Mouse (Mus musculus): Measurements from ENCODE around the gene 1700020D05Rik. TPM values are rescaled to one million over a fixed set of nuclear protein-coding genes. Genes with fewer than 3 reads are reported as not detected.

1700020D05Rik gene
- not detected in 2 replicates for polyA plus RNA-seq (2015; fragmentation: Nextera tagmentation; extraction: Ambion mirVana)

DNA sequence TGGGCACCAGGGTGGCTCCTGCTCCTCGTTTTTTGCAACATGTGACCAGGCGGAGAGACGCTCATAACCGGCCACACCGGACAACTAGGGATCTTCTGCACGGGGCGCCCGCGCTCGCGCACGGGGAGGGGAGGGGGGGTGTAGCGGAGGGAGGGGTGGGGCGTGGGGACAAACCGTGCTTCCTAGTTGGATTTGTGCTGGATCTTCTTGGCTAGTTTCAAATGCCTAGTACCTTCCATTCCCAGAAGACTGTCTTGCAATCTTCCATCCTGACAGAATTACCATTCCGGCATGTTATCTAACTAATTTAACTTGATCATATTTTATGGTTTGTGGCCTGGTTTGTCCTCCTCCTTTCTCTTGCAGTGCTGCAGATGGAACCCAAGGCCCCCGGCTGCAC is at the start of gene 1700020D05Rik:
Gene 1700020D05Rik (minus strand): TSS at position 101 of the 400 bp plus-strand sequence.

DNA sequence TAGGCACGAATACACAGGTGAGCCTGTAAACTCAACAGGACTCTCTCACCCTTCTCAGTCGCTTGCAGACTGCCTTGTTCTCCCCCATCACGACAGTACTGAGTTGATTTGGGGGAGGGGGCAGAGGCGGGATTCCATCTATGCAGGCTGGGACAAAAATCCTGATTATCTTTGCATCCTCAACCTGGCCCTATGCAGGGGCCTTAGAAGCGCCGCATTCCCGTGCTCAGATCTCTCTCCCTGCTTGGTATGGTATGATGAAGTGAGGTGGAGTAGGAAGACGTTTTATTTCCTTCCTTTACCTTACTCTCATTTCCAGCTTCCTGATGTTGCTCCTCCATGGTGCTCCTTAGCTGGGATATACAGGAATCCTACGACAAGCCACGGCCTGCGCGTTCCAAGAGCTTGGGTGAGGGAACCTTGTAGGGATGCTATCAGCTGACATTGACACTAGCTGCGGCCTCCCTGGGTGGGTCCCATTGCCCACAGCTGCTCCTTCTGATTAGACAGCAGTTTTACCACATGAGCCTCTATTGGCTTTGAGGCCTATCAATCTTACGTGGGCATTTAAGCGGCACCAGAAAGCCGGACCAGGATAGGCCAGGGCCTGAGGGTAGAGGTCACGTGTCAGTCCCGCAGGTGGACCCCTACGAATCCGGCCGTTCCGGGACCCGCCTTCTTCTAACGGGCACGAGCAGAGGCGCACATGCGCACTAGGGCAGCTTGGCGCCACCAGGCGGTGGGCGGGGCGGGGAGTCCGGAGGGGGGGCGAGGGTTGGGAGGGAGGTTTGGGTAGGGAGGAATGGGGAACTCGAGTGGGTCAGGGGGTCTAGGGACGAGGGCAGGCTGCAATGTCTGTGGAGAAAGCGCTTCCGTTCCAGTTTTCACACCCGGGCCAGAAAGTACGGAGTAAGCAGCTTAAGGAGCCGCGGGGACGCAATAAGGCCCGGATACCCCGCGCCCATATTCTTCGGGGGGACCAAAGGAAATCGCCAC is 6.7 kb upstream of the 1700020D05Rik start, which contains the start of gene Snx32:
Gene Snx32 (minus strand): TSS at position 508 of the 996 bp plus-strand sequence.

DNA sequence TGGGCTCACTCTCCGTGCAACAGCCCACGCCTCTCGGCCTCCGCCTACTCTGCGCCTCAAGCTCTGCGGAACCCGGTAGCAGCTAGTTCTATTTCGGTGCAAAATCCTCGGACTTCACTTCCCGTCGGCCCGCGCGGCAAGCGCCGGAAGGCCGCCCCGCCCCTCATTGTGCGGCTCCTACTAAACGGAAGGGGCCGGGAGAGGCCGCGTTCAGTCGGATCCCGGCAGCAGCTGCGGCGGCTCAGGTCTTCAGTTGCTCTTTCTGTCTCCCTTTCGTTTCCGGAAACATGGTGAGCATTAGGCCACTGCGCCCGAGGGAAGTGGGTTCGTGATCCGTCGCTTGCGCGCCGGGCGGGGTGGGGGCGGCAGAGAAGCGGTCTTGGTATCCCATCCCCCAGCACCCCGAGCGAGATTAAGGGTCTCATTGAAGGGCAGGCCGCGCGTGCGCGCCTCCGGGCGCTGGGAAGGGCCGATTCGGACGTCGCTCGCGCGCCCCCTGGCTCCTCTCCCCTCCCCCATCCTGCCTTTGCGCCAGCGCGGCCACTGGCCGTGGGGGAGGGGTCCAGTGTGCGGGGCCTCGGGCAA is 13.2 kb downstream of the 1700020D05Rik start, which contains the start of gene Cfl1:
Gene Cfl1 (plus strand): TSS at position 143 of the 585 bp plus-strand sequence.

DNA sequence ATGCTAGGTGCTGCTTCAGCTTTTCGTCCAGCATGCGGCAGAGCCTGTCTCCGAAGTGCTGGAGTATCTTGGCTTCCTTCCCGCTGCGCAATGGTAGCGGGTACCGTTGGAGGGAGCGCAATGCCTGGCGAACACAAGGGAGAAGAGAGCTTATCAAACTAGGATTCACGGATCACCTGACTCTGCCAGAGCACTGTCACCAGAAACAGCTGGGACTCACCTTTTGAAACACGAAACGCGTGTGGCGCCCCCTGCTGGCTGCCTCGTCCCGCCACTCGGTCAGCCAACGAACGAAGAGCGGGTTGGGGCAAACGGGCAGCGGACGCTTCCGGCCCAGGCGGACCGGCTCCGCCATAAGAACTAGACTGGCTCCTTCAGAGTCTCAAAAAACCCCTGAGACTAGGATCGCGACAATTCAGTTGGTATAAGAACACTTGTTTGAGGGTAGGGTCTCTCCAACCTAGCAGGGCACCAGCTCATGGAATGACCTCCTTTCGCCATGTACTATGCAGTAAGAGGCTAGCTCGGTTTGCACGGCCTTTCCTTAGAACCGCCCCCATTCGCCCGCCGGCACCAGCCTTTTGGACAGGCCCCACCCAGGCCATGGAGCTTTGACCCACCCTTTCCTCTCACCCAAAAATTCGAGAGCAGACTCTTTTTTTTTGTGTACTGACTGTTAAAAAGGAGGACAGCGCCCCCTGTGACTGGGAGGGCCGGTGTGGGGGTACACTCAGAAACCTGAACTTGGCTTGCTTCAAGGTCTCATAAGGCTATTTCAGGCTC is 15.6 kb downstream of the 1700020D05Rik start, which contains the start of gene Mus81:
Gene Mus81 (minus strand): TSS at position 635 of the 783 bp plus-strand sequence.

DNA sequence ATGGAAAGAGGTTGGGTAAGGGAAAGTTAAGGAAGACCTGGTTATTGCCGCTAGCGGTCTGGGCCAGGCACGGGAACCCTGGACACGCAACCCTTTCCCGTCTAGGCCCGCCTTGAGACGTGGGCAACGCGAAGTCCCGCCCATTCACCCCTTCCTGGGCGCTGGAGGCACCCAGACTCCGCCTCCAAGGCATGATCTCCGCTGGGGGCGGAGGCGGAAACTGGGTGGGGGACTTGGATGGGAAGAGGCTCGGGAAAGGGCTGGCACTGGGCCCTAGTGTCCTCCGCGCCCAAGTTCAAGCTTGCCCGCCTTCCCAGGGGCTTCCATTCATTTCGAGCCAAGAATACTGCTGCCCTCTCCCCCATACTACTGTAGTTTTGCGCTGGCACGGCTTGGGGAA is 29.9 kb downstream of the 1700020D05Rik start, which contains the start of gene Efemp2:
Gene Efemp2 (plus strand): TSS at position 235 of the 400 bp plus-strand sequence.

DNA sequence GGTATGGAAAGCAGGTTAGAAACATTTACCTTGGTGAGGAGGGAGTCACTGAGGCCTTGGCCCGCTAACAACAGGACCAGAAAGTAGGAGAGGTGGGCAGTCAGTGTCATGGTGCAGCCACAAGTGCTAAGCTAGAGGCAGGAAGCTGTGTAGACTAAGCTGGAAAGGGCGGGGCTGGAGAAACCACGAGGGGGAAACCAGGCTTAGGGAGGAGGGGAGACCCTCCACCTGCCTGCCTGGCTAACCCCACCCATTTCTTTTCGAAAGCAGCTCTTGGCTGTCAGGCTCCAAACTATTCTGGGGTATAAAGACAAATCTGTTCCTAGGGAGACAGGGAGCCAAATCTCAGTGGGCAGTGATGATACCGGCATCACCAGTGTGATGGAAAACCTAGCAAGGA is 35.2 kb downstream of the 1700020D05Rik start, which contains the start of gene Ctsw:
Gene Ctsw (minus strand): TSS at position 134 of the 400 bp plus-strand sequence.

DNA sequence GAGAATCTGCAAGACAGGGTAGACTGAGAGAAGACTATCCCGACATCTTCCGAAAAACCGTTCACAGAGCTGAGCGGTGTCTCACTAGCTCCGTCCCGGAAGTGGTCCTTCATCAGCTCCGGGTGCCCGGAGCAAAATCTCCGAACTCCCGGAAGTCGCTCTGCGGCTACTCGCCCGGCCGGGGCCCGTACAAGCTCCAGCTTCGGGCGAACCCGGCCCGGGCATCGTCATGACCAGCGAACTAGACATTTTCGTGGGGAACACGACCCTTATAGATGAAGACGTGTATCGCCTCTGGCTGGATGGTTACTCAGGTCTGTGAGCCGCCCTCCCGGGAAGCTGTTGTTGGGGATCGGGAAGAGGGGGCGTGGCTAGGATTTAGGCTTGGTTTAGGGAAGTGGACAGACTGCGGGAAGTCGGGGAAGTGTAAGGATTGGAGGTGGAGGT is 43.1 kb downstream of the 1700020D05Rik start, which contains the start of gene Fibp:
Gene Fibp (plus strand): TSS at position 151 of the 447 bp plus-strand sequence.

DNA sequence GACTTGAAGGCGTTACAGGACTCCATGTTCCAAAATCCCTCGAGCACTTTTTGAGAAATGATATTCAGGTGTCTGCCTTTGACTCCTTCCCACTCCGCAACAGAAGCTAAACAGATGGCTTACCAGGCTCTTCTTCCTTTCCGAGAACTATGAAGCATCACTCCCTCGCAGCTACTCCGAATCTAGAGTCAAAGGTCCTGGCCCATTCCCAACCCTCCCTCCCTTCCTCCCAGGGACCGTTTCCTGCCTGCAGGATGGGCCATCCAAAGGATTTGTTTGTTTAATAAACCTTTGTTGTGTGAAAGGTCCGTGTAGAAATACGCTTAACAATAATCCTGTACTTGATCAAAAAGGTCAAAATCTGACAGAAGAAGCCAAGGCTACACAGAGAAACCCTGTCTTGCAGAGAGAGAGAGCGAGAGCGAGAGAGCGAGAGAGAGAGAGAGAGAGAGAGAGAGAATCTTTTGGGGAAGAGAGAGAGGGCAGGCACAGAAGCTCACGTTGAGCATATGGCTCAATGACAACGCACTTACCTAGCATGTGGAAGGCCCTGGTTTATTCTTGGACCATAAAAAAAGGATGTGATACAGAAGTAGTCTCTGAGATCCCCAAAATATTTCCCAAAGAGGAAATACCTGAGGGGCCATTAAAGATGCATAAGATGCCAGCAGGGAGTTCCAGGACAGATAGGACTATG is 45.7 kb downstream of the 1700020D05Rik start, which contains the start of gene Ccdc85b:
Gene Ccdc85b (minus strand): TSS at position 149 of the 697 bp plus-strand sequence.

Other genes with a start within 250 kb of the 1700020D05Rik start
- gene Pacs1, start 230.7 kb downstream of the 1700020D05Rik start, polyA plus RNA-seq (2015; fragmentation: Nextera tagmentation; extraction: Ambion mirVana) = 13.0 and 16.0 TPM in 2 replicates
- 149 and 197 TPM in 2 replicates for gene Sf3b2, start 208.3 kb downstream of the 1700020D05Rik start, polyA plus RNA-seq (2015; fragmentation: Nextera tagmentation; extraction: Ambion mirVana)
- gene Gal3st3, start 205.5 kb downstream of the 1700020D05Rik start, polyA plus RNA-seq (2015; fragmentation: Nextera tagmentation; extraction: Ambion mirVana) = 0.55 and 1.7 TPM in 2 replicates
- not detected in 2 replicates for gene Catsper1, start 168.0 kb downstream of the 1700020D05Rik start, polyA plus RNA-seq (2015; fragmentation: Nextera tagmentation; extraction: Ambion mirVana)
- 3.2 and 5.0 TPM in 2 replicates for gene Cst6, start 154.2 kb downstream of the 1700020D05Rik start, polyA plus RNA-seq (2015; fragmentation: Nextera tagmentation; extraction: Ambion mirVana)
- gene Eif1ad, start 137.0 kb downstream of the 1700020D05Rik start, polyA plus RNA-seq (2015; fragmentation: Nextera tagmentation; extraction: Ambion mirVana) = 23.8 and 31.0 TPM in 2 replicates
- gene Banf1, start 136.6 kb downstream of the 1700020D05Rik start, polyA plus RNA-seq (2015; fragmentation: Nextera tagmentation; extraction: Ambion mirVana) = 194 and 261 TPM in 2 replicates
- 36.8 and 43.5 TPM in 2 replicates for gene Sart1, start 115.1 kb downstream of the 1700020D05Rik start, polyA plus RNA-seq (2015; fragmentation: Nextera tagmentation; extraction: Ambion mirVana)
- not detected in 2 replicates for gene Tsga10ip, start 101.3 kb downstream of the 1700020D05Rik start, polyA plus RNA-seq (2015; fragmentation: Nextera tagmentation; extraction: Ambion mirVana)
- gene Drap1, start 78.8 kb downstream of the 1700020D05Rik start, polyA plus RNA-seq (2015; fragmentation: Nextera tagmentation; extraction: Ambion mirVana) = 284 and 285 TPM in 2 replicates
- 42.0 and 47.6 TPM in 2 replicates for gene AI837181, start 78.6 kb downstream of the 1700020D05Rik start, polyA plus RNA-seq (2015; fragmentation: Nextera tagmentation; extraction: Ambion mirVana)
- gene Fosl1, start 56.2 kb downstream of the 1700020D05Rik start, polyA plus RNA-seq (2015; fragmentation: Nextera tagmentation; extraction: Ambion mirVana) = not detected in 2 replicates
- 12.7 and 16.2 TPM in 2 replicates for gene Ccdc85b, start 45.9 kb downstream of the 1700020D05Rik start, polyA plus RNA-seq (2015; fragmentation: Nextera tagmentation; extraction: Ambion mirVana)
- 92.0 and 126 TPM in 2 replicates for gene Fibp, start 43.2 kb downstream of the 1700020D05Rik start, polyA plus RNA-seq (2015; fragmentation: Nextera tagmentation; extraction: Ambion mirVana)
- 0.36 and 1.1 TPM in 2 replicates for gene Ctsw, start 35.3 kb downstream of the 1700020D05Rik start, polyA plus RNA-seq (2015; fragmentation: Nextera tagmentation; extraction: Ambion mirVana)
- 77.3 and 88.0 TPM in 2 replicates for gene Efemp2, start 29.8 kb downstream of the 1700020D05Rik start, polyA plus RNA-seq (2015; fragmentation: Nextera tagmentation; extraction: Ambion mirVana)
- 18.1 and 22.0 TPM in 2 replicates for gene Mus81, start 15.4 kb downstream of the 1700020D05Rik start, polyA plus RNA-seq (2015; fragmentation: Nextera tagmentation; extraction: Ambion mirVana)
- 1,277 and 1,424 TPM in 2 replicates for gene Cfl1, start 13.3 kb downstream of the 1700020D05Rik start, polyA plus RNA-seq (2015; fragmentation: Nextera tagmentation; extraction: Ambion mirVana)
- 14.4 and 16.0 TPM in 2 replicates for gene Snx32, start 6.8 kb upstream of the 1700020D05Rik start, polyA plus RNA-seq (2015; fragmentation: Nextera tagmentation; extraction: Ambion mirVana)
- 0.36 and 0.41 TPM in 2 replicates for gene Ovol1, start 56.9 kb upstream of the 1700020D05Rik start, polyA plus RNA-seq (2015; fragmentation: Nextera tagmentation; extraction: Ambion mirVana)
- 1.0 and 4.3 TPM in 2 replicates for gene Ap5b1, start 64.2 kb upstream of the 1700020D05Rik start, polyA plus RNA-seq (2015; fragmentation: Nextera tagmentation; extraction: Ambion mirVana)
- 189 and 232 TPM in 2 replicates for gene Rnaseh2c, start 98.1 kb upstream of the 1700020D05Rik start, polyA plus RNA-seq (2015; fragmentation: Nextera tagmentation; extraction: Ambion mirVana)
- 42.7 and 55.8 TPM in 2 replicates for gene Kat5, start 106.5 kb upstream of the 1700020D05Rik start, polyA plus RNA-seq (2015; fragmentation: Nextera tagmentation; extraction: Ambion mirVana)
- gene Rela, start 133.7 kb upstream of the 1700020D05Rik start, polyA plus RNA-seq (2015; fragmentation: Nextera tagmentation; extraction: Ambion mirVana) = 32.7 and 55.1 TPM in 2 replicates
- gene Sipa1, start 159.9 kb upstream of the 1700020D05Rik start, polyA plus RNA-seq (2015; fragmentation: Nextera tagmentation; extraction: Ambion mirVana) = 23.6 and 38.7 TPM in 2 replicates
- gene Map3k11, start 185.0 kb upstream of the 1700020D05Rik start, polyA plus RNA-seq (2015; fragmentation: Nextera tagmentation; extraction: Ambion mirVana) = 20.8 and 28.6 TPM in 2 replicates
- 8.7 and 15.1 TPM in 2 replicates for gene Pcnx3, start 185.1 kb upstream of the 1700020D05Rik start, polyA plus RNA-seq (2015; fragmentation: Nextera tagmentation; extraction: Ambion mirVana)
- gene Kcnk7, start 200.6 kb upstream of the 1700020D05Rik start, polyA plus RNA-seq (2015; fragmentation: Nextera tagmentation; extraction: Ambion mirVana) = 0.33 and 0.57 TPM in 2 replicates
- gene Ehbp1l1, start 222.5 kb upstream of the 1700020D05Rik start, polyA plus RNA-seq (2015; fragmentation: Nextera tagmentation; extraction: Ambion mirVana) = 20.3 and 23.5 TPM in 2 replicates
- 86.7 and 91.8 TPM in 2 replicates for gene Fam89b, start 225.9 kb upstream of the 1700020D05Rik start, polyA plus RNA-seq (2015; fragmentation: Nextera tagmentation; extraction: Ambion mirVana)
- gene Ltbp3, start 237.1 kb upstream of the 1700020D05Rik start, polyA plus RNA-seq (2015; fragmentation: Nextera tagmentation; extraction: Ambion mirVana) = 50.6 and 57.0 TPM in 2 replicates